Mouse (Mus musculus) heart, postnatal 0 days (tissue): ENCODE measurements around the gene Sema5a.

Source experiments
- CTCF ChIP-seq: IDR thresholded peaks from 2 replicates; pipeline ENCODE4 v1.5.1; 2016; ENCODE audit warnings: antibody characterized with exemption, control low read depth, low read depth
- EP300 ChIP-seq: IDR thresholded peaks from 2 replicates; pipeline ENCODE4 v1.6.1; 2016; ENCODE audit warnings: antibody characterized with exemption, low read depth

- TF ChIP-seq CTCF (no peak), EP300 (no peak)
Measured at GRCm38 (mm10) chr15:32223028-32223427, 21.6 kb upstream of the Sema5a start.
